Mouse (Mus musculus) embryonic facial prominence, embryonic 14.5 days (tissue): ENCODE data around the gene Pstk. TPM values are rescaled to one million over a fixed set of nuclear protein-coding genes. Genes with fewer than 3 reads are reported as not detected.

ENCODE experiments used
- ATAC-seq: fragments of 200-750 bp; cut with Nextera tagmentation; 2 replicates; pipeline ENCODE4 v1.8.0; 2017; ENCODE audit warnings: low read depth, moderate number of reproducible peaks, moderate TSS enrichment
- DNase-seq: peaks from one replicate; pipeline ENCODE4 v3.0.0-alpha.2; 2015; ENCODE audit warnings: low spot score
- H3K27ac ChIP-seq: fragments of 300-500 bp; sonication (generic); replicated peaks from 2 replicates; pipeline ENCODE4 v1.5.1; 2014; ENCODE audit warnings: low read depth, mild to moderate bottlenecking, low read length, moderate library complexity
- H3K27me3 ChIP-seq: fragments of 300-500 bp; sonication (generic); replicated peaks from 2 replicates; pipeline ENCODE4 v1.6.1; 2014; ENCODE audit warnings: low read length; ENCODE audit not compliant: control insufficient read depth, insufficient read depth
- H3K36me3 ChIP-seq: fragments of 300-500 bp; sonication (generic); 2 replicates; pipeline ENCODE4 v1.6.1; 2014; ENCODE audit warnings: low read length, mixed read lengths; ENCODE audit not compliant: control insufficient read depth, insufficient read depth
- H3K4me1 ChIP-seq: fragments of 300-500 bp; sonication (generic); 2 replicates; pipeline ENCODE4 v1.6.1; 2014; ENCODE audit warnings: antibody characterized with exemption, low read length; ENCODE audit not compliant: control insufficient read depth, insufficient read depth
- H3K4me2 ChIP-seq: fragments of 300-500 bp; sonication (generic); 2 replicates; pipeline ENCODE4 v1.6.1; 2014; ENCODE audit warnings: low read depth, mild to moderate bottlenecking, low read length, moderate library complexity, mixed read lengths
- H3K4me3 ChIP-seq: fragments of 300-500 bp; sonication (generic); 2 replicates; pipeline ENCODE4 v1.5.1; 2014; ENCODE audit warnings: low read depth, mild to moderate bottlenecking, low read length
- H3K9ac ChIP-seq: fragments of 300-500 bp; sonication (generic); 2 replicates; pipeline ENCODE4 v1.6.1; 2014; ENCODE audit warnings: low read depth, mild to moderate bottlenecking, low read length, moderate library complexity, mixed read lengths
- H3K9me3 ChIP-seq: fragments of 300-500 bp; sonication (generic); 2 replicates; pipeline ENCODE4 v1.6.1; 2016; ENCODE audit warnings: low read length; ENCODE audit not compliant: control insufficient read depth
- WGBS: fragments of 180-500 bp; shearing (Covaris S2); extraction: QIAGEN DNeasy Blood & Tissue Kit; methylation state at CpG from one replicate; pipeline ENCODE4 v1.1.7; 2014; 5-methylcytosine and 5-hydroxymethylcytosine counted together
- polyA plus RNA-seq: library from polyadenylated mRNA; unstranded; fragments of >200 nt; fragmentation: Nextera tagmentation; extraction: Ambion mirVana; gene quantifications from 2 replicates; pipeline ENCODE4 v1.2.1, GENCODE M21; 2014

The Pstk gene
- polyA plus RNA-seq = 60.3 and 62.9 TPM in 2 replicates

DNA sequence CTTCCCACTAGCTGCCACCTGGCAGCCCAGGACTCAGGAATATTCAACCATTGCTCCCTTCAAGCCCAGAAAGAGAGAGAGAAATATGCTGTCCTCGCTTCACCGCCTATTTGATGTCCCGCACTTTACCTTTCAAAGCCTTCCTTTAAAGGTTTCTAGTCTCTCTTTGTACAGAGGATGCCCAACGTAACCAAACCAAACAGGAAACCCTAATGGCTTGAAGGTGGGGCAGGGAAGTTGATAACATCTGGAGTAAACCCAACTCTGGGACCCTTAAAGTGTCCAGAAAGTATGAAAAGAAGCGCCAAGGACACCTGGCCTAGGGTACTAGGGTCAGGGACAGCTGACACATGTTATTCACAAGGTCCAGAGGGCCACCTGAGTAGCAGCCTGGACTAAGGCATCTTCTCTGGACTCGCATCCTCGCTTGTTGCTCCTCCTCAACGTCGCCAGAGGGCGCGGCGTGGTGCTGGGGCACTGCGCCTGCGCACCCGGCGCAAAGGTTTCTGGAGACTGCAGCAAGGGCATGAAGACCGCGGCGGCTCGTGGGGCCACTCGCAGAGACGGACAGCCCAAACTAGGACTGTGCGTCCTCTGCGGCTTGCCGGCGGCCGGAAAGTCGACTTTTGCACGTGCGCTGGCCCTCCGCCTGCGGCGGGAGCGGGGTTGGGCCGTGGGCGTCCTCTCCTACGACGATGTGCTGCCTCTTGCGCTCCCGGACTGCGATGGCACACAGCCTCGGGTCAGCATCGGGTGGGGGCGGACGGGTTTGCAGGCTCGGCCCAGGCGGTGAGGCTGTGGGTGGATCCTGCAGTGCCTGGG, at the start of gene Pstk:
Pstk (plus strand) TSS at position 494 of the 822 bp plus-strand sequence.
- ATAC-seq = peak; percentile 95
- WGBS = 4% methylated on average over 47 of the region's 47 CpGs
- Histone ChIP-seq H3K9ac (peak within 1 kb of the TSS; percentile 92), H3K36me3 (peaks cover 7% of the 10 kb centered on the region; the same call in 1 of the 2 replicates), H3K27ac (peak within 1 kb of the TSS; percentile 92), H3K4me2 (peak within 1 kb of the TSS; percentile 69), H3K4me3 (peak within 1 kb of the TSS; percentile 83), H3K9me3 (no peaks in the 10 kb centered on the region), H3K4me1 (peaks cover 9% of the 10 kb centered on the region), H3K27me3 (no peaks in the 10 kb centered on the region)
- DNase-seq = peak; percentile 93

GRCm38 (mm10) chr7:131322192-131322591, 48.7 kb upstream of the Pstk start, which contains the start of gene Cuzd1:
Gene Cuzd1 (minus strand): TSS chr7:131322292.
- Histone ChIP-seq H3K4me3 (no peak within 1 kb of the TSS), H3K9ac (no peak within 1 kb of the TSS), H3K36me3 (no peaks in the 10 kb centered on the region), H3K9me3 (no peaks in the 10 kb centered on the region), H3K4me1 (no peaks in the 10 kb centered on the region), H3K4me2 (no peak within 1 kb of the TSS), H3K27me3 (no peaks in the 10 kb centered on the region), H3K27ac (no peak within 1 kb of the TSS)
- 59% methylated on average over 2 of the region's 2 CpGs for WGBS
- ATAC-seq (no peak), DNase-seq (no peak)

GRCm38 (mm10) chr7:131327054-131327453, 43.9 kb upstream of the Pstk start:
- H3K27me3 ChIP-seq = no peaks in the 10 kb centered on the region
- H3K9me3 ChIP-seq = no peaks in the 10 kb centered on the region
- H3K27ac ChIP-seq = no peak overlapping the region
- no peak for ATAC-seq
- H3K9ac ChIP-seq = no peak overlapping the region
- 94% methylated on average over 5 of the region's 5 CpGs for WGBS
- no peak overlapping the region for H3K4me2 ChIP-seq
- no peak overlapping the region for H3K4me3 ChIP-seq
- H3K4me1 ChIP-seq = no peaks in the 10 kb centered on the region
- DNase-seq = no peak
- H3K36me3 ChIP-seq = no peaks in the 10 kb centered on the region

- ATAC-seq = no peak
- no peak within 1 kb of the TSS for H3K4me3 ChIP-seq
- no peaks in the 10 kb centered on the region for H3K4me1 ChIP-seq
- no peak within 1 kb of the TSS for H3K9ac ChIP-seq
- no peak within 1 kb of the TSS for H3K4me2 ChIP-seq
- DNase-seq = no peak
- no peak within 1 kb of the TSS for H3K27ac ChIP-seq
- H3K36me3 ChIP-seq = no peaks in the 10 kb centered on the region
- H3K27me3 ChIP-seq = no peaks in the 10 kb centered on the region
- WGBS = 90% methylated on average over 5 of the region's 5 CpGs
- H3K9me3 ChIP-seq = no peaks in the 10 kb centered on the region
Measured at GRCm38 (mm10) chr7:131329416-131329815, 41.5 kb upstream of the Pstk start, which contains the start of gene Fam24b. Gene Fam24b (minus strand): TSS chr7:131329516.

- H3K4me3 ChIP-seq = no peak overlapping the region
- H3K27ac ChIP-seq = no peak overlapping the region
- H3K36me3 ChIP-seq = no peaks in the 10 kb centered on the region
- no peak for ATAC-seq
- no peak for DNase-seq
- no peak overlapping the region for H3K4me2 ChIP-seq
- H3K27me3 ChIP-seq = no peaks in the 10 kb centered on the region
- no peak overlapping the region for H3K9ac ChIP-seq
- no peaks in the 10 kb centered on the region for H3K4me1 ChIP-seq
- no peaks in the 10 kb centered on the region for H3K9me3 ChIP-seq
- WGBS = 71% methylated on average over 2 of the region's 2 CpGs
Measured at GRCm38 (mm10) chr7:131331688-131332087, 39.3 kb upstream of the Pstk start.

- Histone ChIP-seq H3K4me1 (no peaks in the 10 kb centered on the region), H3K27ac (no peak within 1 kb of the TSS)
- 32% methylated on average over 1 of the region's 1 CpGs for WGBS
Measured at GRCm38 (mm10) chr7:131333564-131333963, 37.4 kb upstream of the Pstk start, which contains the start of gene Fam24a. Gene Fam24a (plus strand): TSS chr7:131333864.

GRCm38 (mm10) chr7:131337502-131338068, 33.4 kb upstream of the Pstk start:
- no peak overlapping the region for H3K27ac ChIP-seq
- peaks cover 22% of the 10 kb centered on the region for H3K36me3 ChIP-seq
- H3K4me2 ChIP-seq = no peak overlapping the region
- no peaks in the 10 kb centered on the region for H3K9me3 ChIP-seq
- no peaks in the 10 kb centered on the region for H3K4me1 ChIP-seq
- WGBS = 59% methylated on average over 8 of the region's 8 CpGs
- DNase-seq (no peak), ATAC-seq (no peak)
- no peaks in the 10 kb centered on the region for H3K27me3 ChIP-seq
- no peak overlapping the region for H3K4me3 ChIP-seq
- no peak overlapping the region for H3K9ac ChIP-seq

More at GRCm38 (mm10) chr7:131333564-131333963, 37.4 kb upstream of the Pstk start, which contains the start of gene Fam24a:
- no peaks in the 10 kb centered on the region for H3K36me3 ChIP-seq
- H3K4me3 ChIP-seq = no peak within 1 kb of the TSS
- H3K4me2 ChIP-seq = no peak within 1 kb of the TSS
- no peak within 1 kb of the TSS for H3K9ac ChIP-seq
- ATAC-seq (no peak), DNase-seq (no peak)
- H3K9me3 ChIP-seq = no peaks in the 10 kb centered on the region
- no peaks in the 10 kb centered on the region for H3K27me3 ChIP-seq

DNA sequence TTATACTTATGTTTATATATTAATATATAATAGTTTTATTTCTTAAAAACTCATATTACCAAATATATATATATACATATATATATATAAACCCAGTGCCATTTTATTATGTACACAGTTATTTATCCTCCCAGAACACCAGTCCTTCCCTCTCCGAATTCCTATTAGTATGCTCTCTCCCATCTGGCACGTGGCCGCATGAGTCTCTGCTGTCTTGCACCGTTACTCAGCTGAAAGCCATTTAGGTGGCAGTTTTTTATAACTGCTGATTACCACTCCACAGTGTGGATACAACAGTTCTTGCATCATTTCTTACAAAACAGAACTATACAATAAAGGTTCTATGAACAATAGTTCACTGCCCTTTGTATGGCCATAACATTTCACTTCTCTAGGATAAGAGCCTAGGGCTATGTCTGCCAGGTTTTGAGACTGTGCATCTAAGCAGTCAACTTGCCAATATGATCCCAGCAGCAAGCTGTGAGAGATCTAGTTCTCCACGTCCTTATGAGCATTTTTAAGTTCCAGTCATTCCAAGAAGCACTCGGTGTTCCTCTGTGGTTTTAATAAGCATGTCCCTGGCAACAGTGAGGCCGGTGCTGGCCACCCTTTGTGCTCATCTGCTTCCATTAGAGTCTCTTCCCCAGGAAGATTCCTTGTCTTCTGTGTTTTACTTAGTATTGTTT, 24.9 kb upstream of the Pstk start:
- Histone ChIP-seq H3K27ac (no peak overlapping the region), H3K4me3 (no peak overlapping the region), H3K36me3 (peaks cover 75% of the 10 kb centered on the region), H3K4me2 (no peak overlapping the region), H3K9me3 (no peaks in the 10 kb centered on the region), H3K4me1 (no peaks in the 10 kb centered on the region), H3K27me3 (no peaks in the 10 kb centered on the region), H3K9ac (no peak overlapping the region)
- ATAC-seq = no peak
- no peak for DNase-seq
- WGBS = 77% methylated on average over 7 of the region's 7 CpGs
